Mouse (Mus musculus) megakaryocyte, embryonic 14.5 days (primary cell): ENCODE results near the gene Efna1. TPM values are rescaled to one million over a fixed set of nuclear protein-coding genes. Genes with fewer than 3 reads are reported as not detected.

Source experiments
- H3K27me3 ChIP-seq: replicated peaks from 2 replicates; pipeline ENCODE3; 2012; ENCODE audit warnings: inconsistent platforms
- H3K36me3 ChIP-seq: replicated peaks from 2 replicates; pipeline ENCODE3; 2012; ENCODE audit warnings: low read length, inconsistent platforms, mixed read lengths
- H3K4me1 ChIP-seq: 2 replicates; pipeline ENCODE4 v1.6.1; 2012; ENCODE audit warnings: inconsistent platforms
- H3K4me3 ChIP-seq: replicated peaks from 2 replicates; pipeline ENCODE3; 2012; ENCODE audit warnings: moderate library complexity, mild to moderate bottlenecking, inconsistent platforms
- H3K9me3 ChIP-seq: 2 replicates; pipeline ENCODE4 v1.6.1; 2012; ENCODE audit warnings: inconsistent platforms
- FLI1 ChIP-seq: IDR thresholded peaks from 2 replicates; pipeline ENCODE4 v1.6.1; 2012; ENCODE audit warnings: low read length, inconsistent platforms, mixed read lengths
- GATA1 ChIP-seq: IDR thresholded peaks from 3 replicates; pipeline ENCODE4 v1.6.1; 2012; ENCODE audit warnings: mixed read lengths, low read length, inconsistent platforms, borderline replicate concordance
- polyA plus RNA-seq: library from polyadenylated mRNA; stranded (reverse); fragments of >175 nt; gene quantifications from 2 replicates; pipeline ENCODE4 v1.2.3, GENCODE M21; 2012; ENCODE audit warnings: low replicate concordance; ENCODE audit not compliant: insufficient read depth

Gene Efna1
- polyA plus RNA-seq, 1 experiment, result 0.16 TPM

DNA sequence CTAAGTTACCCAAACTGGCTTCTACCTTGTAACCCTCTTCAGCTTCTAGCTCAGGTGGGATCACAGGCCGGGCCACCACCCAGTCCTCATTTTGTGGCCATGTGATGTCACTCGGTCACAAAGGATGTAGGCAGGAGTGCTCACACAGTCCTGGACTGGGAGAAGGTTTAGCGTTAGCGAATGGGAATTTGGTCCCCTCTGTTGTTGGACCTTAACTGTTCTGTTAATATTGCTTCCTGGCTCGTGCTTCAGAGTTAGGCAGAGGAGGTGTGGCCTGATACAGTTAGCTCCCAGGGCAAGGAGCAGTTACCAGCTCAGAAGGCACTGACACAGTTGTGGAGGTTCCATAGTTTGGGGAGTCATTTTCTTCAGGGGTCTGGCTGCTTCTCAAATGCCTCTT lies 13.3 kb upstream of the Efna1 start:
- H3K4me3 ChIP-seq, result no peak overlapping the region
- TF ChIP-seq FLI1, result no peak
- TF ChIP-seq GATA1, result no peak
- peaks cover 36% of the 10 kb centered on the region for H3K27me3 ChIP-seq
- no peaks in the 10 kb centered on the region for H3K36me3 ChIP-seq
- no peaks in the 10 kb centered on the region for H3K9me3 ChIP-seq
- H3K4me1 ChIP-seq, result peaks cover 25% of the 10 kb centered on the region

DNA sequence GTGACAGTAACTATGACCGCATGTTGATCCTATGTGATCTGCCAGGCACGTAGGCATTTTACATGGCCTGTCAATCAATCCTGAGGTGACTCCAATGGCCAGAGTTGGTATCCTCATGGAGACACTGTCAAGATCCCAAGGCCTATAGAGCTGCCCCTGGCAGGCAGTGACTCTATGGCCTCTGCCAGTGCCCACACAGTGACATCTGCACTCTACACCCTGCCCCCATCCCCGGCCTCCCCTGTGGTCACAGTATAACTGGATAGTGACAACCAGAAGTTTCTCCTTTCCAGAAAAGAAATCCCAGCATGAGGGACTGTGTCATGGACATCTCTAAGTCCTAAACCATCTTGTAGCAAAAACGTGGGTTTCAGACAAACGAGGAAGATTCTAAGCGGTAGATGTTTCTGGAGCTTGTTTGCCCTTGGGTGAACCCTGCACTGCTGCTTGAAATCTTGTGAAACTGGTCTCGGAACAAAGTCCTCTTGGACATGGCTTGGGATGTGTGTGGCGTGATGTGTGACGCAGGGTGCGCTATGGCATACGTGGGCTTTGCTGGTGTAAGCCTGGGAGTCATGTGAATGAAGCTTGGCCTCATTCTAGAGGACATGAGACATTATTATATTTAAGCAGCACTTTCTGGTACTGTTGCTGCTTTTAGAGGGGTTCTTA lies 12.4 kb upstream of the Efna1 start:
- TF ChIP-seq FLI1, result no peak
- TF ChIP-seq GATA1, result no peak
- Histone ChIP-seq H3K36me3 (no peaks in the 10 kb centered on the region), H3K4me3 (no peak overlapping the region), H3K9me3 (no peaks in the 10 kb centered on the region), H3K27me3 (peaks cover 40% of the 10 kb centered on the region), H3K4me1 (peaks cover 24% of the 10 kb centered on the region)

DNA sequence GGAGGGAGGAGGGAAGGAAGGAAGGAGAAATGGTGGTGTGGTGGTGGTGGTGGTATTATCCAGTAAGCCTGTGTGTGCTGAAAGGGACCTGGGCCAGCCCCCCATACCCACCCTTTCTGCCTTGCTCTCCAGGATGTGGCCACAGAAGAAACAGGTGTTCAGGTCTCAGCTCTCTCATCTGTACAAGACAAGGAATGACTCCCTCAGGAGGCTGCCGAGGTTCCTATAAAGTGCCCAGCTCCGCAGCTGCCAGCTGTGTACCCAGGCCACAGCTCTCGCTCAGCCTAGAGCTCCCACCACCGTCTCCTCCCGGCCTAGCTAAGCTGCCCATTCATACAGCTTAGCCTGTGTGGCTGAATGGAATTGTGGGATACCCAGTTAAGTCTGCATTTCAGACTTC lies 11.4 kb upstream of the Efna1 start:
- Histone ChIP-seq H3K9me3 (no peaks in the 10 kb centered on the region), H3K27me3 (peaks cover 47% of the 10 kb centered on the region), H3K4me1 (peaks cover 30% of the 10 kb centered on the region), H3K36me3 (no peaks in the 10 kb centered on the region), H3K4me3 (no peak overlapping the region)
- TF ChIP-seq GATA1 (no peak), FLI1 (no peak)

DNA sequence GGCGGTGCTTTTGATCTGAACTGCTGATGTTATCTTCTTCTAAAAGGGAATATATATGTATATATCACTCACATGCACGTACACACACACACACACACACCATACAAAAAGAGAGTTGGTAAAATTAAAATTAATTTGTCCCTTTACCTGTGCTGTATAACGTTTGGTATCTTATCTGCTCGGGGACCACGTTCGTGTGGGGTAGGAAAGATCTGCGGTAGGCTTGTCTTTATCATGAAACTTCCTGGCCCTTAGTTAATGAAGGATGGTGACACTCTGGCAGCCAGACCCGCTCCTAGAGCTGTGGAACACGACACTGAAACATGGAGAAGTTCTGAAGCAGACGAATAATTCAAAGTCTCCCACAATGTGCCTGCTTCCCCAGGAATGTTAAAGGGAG lies 10.9 kb upstream of the Efna1 start:
- H3K27me3 ChIP-seq, result peaks cover 49% of the 10 kb centered on the region
- H3K9me3 ChIP-seq, result no peaks in the 10 kb centered on the region
- H3K4me3 ChIP-seq, result no peak overlapping the region
- no peaks in the 10 kb centered on the region for H3K36me3 ChIP-seq
- peaks cover 27% of the 10 kb centered on the region for H3K4me1 ChIP-seq
- TF ChIP-seq GATA1 (no peak), FLI1 (no peak)

DNA sequence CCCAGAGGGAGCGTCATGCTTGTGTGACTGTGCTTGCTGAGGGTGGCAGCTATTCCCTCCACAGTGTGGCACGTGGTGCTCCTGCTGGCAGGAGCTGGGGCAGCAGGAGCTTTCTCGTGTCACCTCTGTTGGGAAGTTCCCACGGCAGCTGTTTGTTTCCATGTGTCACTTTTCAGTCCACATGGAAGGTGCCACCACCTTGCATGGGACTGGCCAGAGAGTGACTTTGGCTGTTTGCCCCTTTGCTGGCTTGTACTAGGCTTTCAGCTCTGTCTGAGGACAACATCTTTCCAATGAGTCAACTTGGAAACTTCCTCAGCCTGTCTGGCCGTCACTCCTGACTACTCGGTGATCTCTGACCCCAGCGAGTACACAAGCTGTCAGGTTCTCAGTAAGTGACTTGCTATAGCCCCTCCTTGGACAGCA lies 7.6 kb upstream of the Efna1 start:
- peaks cover 69% of the 10 kb centered on the region for H3K27me3 ChIP-seq

DNA sequence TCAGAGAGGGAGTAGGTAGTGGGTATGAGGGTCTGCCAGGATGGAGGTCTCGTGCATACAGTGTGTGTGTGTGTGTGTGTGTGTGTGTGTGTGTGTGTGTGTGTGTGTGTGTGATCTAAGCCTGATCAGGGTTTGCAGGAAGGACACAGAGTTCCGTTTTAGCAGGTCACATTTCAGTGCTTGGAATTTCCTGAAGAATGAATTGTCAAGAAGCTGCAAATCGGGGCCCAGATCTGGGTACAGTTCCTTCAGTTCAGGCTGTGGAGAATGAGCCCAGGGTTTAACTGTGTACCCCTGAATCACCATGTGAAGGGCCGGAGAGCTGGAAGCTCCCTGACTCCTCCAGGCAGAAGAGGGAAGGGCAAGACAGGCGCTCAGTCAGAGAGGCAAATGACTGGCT lies 6.3 kb upstream of the Efna1 start:
- Histone ChIP-seq H3K4me1 (peaks cover 24% of the 10 kb centered on the region), H3K9me3 (no peaks in the 10 kb centered on the region), H3K36me3 (no peaks in the 10 kb centered on the region), H3K27me3 (peaks cover 71% of the 10 kb centered on the region), H3K4me3 (no peak overlapping the region)
- no peak for TF ChIP-seq FLI1
- TF ChIP-seq GATA1, result no peak

More for the DNA sequence above, 7.6 kb upstream of the Efna1 start:
- Histone ChIP-seq H3K4me1 (peaks cover 29% of the 10 kb centered on the region), H3K4me3 (no peak overlapping the region), H3K36me3 (no peaks in the 10 kb centered on the region), H3K9me3 (no peaks in the 10 kb centered on the region)
- TF ChIP-seq GATA1 (no peak), FLI1 (no peak)

DNA sequence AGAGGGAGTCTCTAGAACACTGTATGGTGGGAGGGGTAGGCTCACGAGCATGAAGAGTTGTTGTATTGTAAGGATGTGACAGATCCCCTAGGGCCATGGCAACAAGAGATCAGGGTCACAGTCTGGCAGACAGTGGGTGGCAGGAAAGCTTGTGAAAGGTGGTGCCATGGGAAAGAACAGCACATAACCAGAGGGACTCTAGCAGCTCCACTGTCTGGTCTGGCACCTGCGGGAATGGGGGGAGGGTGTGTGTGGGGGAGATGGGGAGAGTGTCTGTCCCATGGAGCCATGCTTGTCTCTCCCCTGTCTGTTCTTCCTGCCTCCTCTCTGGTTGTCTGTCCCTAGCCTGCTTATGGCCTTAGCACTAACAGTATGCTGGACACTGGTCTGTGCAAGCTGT lies 4.6 kb upstream of the Efna1 start:
- Histone ChIP-seq H3K27me3 (peaks cover 79% of the 10 kb centered on the region), H3K36me3 (no peaks in the 10 kb centered on the region), H3K4me3 (no peak overlapping the region), H3K4me1 (peaks cover 38% of the 10 kb centered on the region), H3K9me3 (no peaks in the 10 kb centered on the region)
- TF ChIP-seq GATA1, result no peak
- TF ChIP-seq FLI1, result no peak

DNA sequence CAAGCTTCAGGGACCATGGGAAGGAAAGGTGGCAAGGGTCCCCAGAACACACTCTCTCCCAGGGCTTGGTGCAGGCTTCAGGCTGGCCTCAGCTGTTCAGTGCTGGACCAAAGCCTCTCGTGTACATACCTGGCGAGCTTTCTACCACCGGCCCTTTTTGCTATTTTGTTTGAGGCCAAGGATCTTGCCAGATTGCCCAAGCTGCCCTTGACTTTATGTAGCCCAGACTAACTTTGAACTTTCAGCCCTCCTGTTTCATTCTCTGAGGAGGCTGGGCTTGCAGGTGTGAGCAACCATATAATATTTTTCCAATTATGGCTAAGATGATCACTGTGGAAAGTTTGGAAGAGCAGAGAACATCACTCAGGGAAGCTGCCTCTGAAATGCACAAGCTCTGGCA lies 3.3 kb upstream of the Efna1 start:
- Histone ChIP-seq H3K4me1 (peaks cover 51% of the 10 kb centered on the region), H3K36me3 (no peaks in the 10 kb centered on the region), H3K9me3 (no peaks in the 10 kb centered on the region), H3K27me3 (peaks cover 89% of the 10 kb centered on the region), H3K4me3 (no peak overlapping the region)
- TF ChIP-seq FLI1 (no peak), GATA1 (no peak)

DNA sequence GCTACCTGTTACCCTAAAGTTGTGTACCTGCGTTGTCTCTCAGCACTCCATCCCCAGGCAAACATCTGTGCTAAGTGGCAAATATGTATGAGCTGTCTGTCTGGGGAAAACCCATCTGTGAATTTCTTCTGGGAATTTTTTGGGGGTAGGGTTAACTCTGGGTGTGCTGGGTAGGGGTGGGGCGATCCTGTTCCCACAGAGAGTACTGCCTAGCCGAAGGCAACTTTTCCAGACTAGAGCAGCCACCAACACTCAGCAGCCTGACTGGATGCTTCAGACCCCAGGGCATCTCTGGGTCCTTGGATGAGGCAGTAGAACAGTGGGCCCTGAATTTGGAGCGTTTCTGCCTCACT lies 1.3 kb upstream of the Efna1 start:
- Histone ChIP-seq H3K9me3 (no peaks in the 10 kb centered on the region), H3K36me3 (no peaks in the 10 kb centered on the region), H3K27me3 (peaks cover 90% of the 10 kb centered on the region), H3K4me1 (peaks cover 52% of the 10 kb centered on the region), H3K4me3 (no peak overlapping the region)
- TF ChIP-seq GATA1, result no peak
- TF ChIP-seq FLI1, result no peak

DNA sequence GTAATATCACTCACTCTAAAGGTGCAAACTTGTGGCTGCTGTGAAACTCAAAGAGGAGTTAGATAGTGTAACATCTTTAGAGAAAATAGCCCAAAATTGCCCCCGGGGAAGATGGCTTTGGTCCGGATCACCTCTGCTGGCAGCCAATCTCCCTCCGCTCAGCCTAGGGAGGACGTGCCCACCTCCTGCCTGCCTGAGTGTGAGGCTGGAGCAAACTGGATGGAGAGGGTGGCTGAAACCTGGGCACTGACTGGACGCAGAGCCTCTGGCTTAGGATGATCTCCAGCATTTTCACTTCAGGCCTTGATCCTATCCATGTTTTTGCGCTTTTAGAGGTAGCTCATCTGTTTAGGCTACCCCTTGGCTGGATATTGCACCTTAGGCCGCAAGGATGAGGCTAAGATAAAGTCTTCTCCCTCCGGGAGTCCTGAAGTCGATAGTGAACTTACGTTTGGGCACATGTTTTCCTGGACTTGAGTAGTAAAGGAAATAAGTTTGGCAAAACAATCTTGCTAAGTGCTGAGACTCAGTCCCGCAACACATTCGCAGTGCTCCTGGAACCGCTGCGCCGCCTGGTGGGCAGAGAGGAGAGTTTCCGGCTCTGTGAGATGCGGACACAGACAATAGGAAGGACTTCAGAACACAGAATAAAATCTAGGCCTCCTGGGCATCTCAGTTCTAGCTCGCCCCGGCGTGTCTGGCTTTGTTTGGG lies 793 bp upstream of the Efna1 start:
- H3K36me3 ChIP-seq, result no peaks in the 10 kb centered on the region
- TF ChIP-seq GATA1 (no peak), FLI1 (no peak)
- peak overlapping the region; percentile 90 for H3K4me3 ChIP-seq
- H3K4me1 ChIP-seq, result peaks cover 52% of the 10 kb centered on the region
- H3K9me3 ChIP-seq, result no peaks in the 10 kb centered on the region
- H3K27me3 ChIP-seq, result peaks cover 91% of the 10 kb centered on the region

DNA sequence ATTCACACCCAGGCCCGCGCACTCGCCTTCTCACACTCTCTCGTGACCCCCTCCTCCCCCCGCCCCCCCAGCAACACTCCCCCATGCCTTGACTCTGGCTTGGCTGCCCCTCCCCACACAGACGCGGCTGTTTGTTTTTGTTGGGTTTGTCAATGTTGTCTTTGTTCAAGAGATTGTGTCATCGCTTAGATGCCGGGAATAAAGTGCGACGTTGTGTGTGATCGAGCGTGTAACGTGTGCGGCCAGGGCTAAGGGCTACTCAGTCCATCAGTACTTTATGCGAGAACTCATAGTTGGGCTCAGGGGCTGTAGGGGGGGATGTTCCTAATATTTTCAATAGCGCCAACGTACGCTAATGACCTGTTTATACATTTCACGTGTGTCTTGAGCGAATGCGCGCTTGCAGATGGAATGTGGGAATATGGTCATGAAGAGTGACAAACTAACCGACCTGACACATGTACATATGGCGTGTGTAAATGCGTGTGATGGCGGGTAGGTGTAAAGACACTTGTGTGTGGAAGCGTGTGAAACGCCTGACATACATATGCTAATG lies 814 bp downstream of the Efna1 start:
- Histone ChIP-seq H3K27me3 (peaks cover 91% of the 10 kb centered on the region), H3K4me1 (peaks cover 45% of the 10 kb centered on the region), H3K4me3 (peak overlapping the region; percentile 90), H3K36me3 (no peaks in the 10 kb centered on the region), H3K9me3 (no peaks in the 10 kb centered on the region)
- TF ChIP-seq GATA1 (no peak), FLI1 (no peak)
